Mouse (Mus musculus) testis, postnatal 10 days (tissue): ENCODE measurements around the gene Auts2.

ENCODE experiments used
- DNase-seq: peaks from one replicate; pipeline ENCODE4 v3.0.0; 2021; ENCODE audit warnings: low spot score

Gene Auts2

GRCm38 (mm10) chr5:131832891-131833876 is 710.0 kb downstream of the Auts2 start:
- DNase-seq = no peak

- DNase-seq = no peak
Measured at GRCm38 (mm10) chr5:131830111-131830510, 713.0 kb downstream of the Auts2 start.

- no peak for DNase-seq
Measured at GRCm38 (mm10) chr5:131829248-131829647, 713.9 kb downstream of the Auts2 start.

GRCm38 (mm10) chr5:131828607-131829006 is 714.5 kb downstream of the Auts2 start:
- DNase-seq = no peak

GRCm38 (mm10) chr5:131826362-131827261 is 716.5 kb downstream of the Auts2 start:
- no peak for DNase-seq

GRCm38 (mm10) chr5:131825421-131825820 is 717.7 kb downstream of the Auts2 start:
- DNase-seq = no peak

- DNase-seq = no peak
Measured at GRCm38 (mm10) chr5:131824197-131824991, 718.8 kb downstream of the Auts2 start.

- DNase-seq = no peak
Measured at GRCm38 (mm10) chr5:131821461-131821860, 721.7 kb downstream of the Auts2 start.

- DNase-seq = no peak
Measured at GRCm38 (mm10) chr5:131819251-131819691, 723.9 kb downstream of the Auts2 start.

- no peak for DNase-seq
Measured at GRCm38 (mm10) chr5:131815498-131815897, 727.6 kb downstream of the Auts2 start.

GRCm38 (mm10) chr5:131814503-131815003 is 728.6 kb downstream of the Auts2 start:
- DNase-seq = no peak

GRCm38 (mm10) chr5:131813952-131814502 is 729.1 kb downstream of the Auts2 start:
- DNase-seq = no peak

GRCm38 (mm10) chr5:131813331-131813781 is 729.8 kb downstream of the Auts2 start:
- no peak for DNase-seq

- DNase-seq = no peak
Measured at GRCm38 (mm10) chr5:131812483-131813063, 730.6 kb downstream of the Auts2 start.

GRCm38 (mm10) chr5:131806350-131806749 is 736.8 kb downstream of the Auts2 start:
- no peak for DNase-seq

GRCm38 (mm10) chr5:131805277-131805676 is 737.9 kb downstream of the Auts2 start:
- no peak for DNase-seq

- DNase-seq = no peak
Measured at GRCm38 (mm10) chr5:131803609-131804008, 739.5 kb downstream of the Auts2 start.

GRCm38 (mm10) chr5:131802340-131803036 is 740.7 kb downstream of the Auts2 start:
- DNase-seq = no peak

GRCm38 (mm10) chr5:131801924-131802323 is 741.2 kb downstream of the Auts2 start:
- no peak for DNase-seq

- no peak for DNase-seq
Measured at GRCm38 (mm10) chr5:131798373-131798772, 744.8 kb downstream of the Auts2 start.
